Mouse (Mus musculus): Measurements from ENCODE around the gene 4921539E11Rik.

The 4921539E11Rik gene

GRCm38 (mm10) chr4:103247249-103247648 lies 43.4 kb downstream of the 4921539E11Rik start:
- intact Hi-C loops (cut with DNase I): no loop called here

- intact Hi-C loops (cut with DNase I): no loop called here
These were observed 58.5 kb downstream of the 4921539E11Rik start for GRCm38 (mm10) chr4:103232156-103232555.

- intact Hi-C loops (cut with DNase I): no loop called here
These were observed 67.8 kb downstream of the 4921539E11Rik start for GRCm38 (mm10) chr4:103222854-103223253.

GRCm38 (mm10) chr4:103221789-103222188 lies 68.9 kb downstream of the 4921539E11Rik start:
- intact Hi-C loops (cut with DNase I): no loop called here

GRCm38 (mm10) chr4:103219011-103219410 lies 71.7 kb downstream of the 4921539E11Rik start:
- intact Hi-C loops (cut with DNase I): no loop called here

GRCm38 (mm10) chr4:103216046-103216445 lies 74.6 kb downstream of the 4921539E11Rik start:
- intact Hi-C loops (cut with DNase I): no loop called here

GRCm38 (mm10) chr4:103214925-103215820 lies 75.5 kb downstream of the 4921539E11Rik start, which contains the start of gene Slc35d1:
Gene Slc35d1, minus strand, starts transcription at chr4:103215164.
- intact Hi-C loops (cut with DNase I): loop anchor here (5.0 kb wide), 1 partner anchor 97 kb away; the partner anchor contains the start of gene Oma1

GRCm38 (mm10) chr4:103214498-103214924 lies 76.2 kb downstream of the 4921539E11Rik start:
- intact Hi-C loops (cut with DNase I): loop anchor here (5.0 kb wide), 1 partner anchor 98 kb away; the partner anchor contains the start of gene Oma1

- intact Hi-C loops (cut with DNase I): loop anchor here (5.0 kb wide), 1 partner anchor 98 kb away; the partner anchor contains the start of gene Oma1
These were observed 76.7 kb downstream of the 4921539E11Rik start for GRCm38 (mm10) chr4:103213859-103214497.

GRCm38 (mm10) chr4:103208553-103208952 lies 82.1 kb downstream of the 4921539E11Rik start:
- intact Hi-C loops (cut with DNase I): no loop called here

GRCm38 (mm10) chr4:103203646-103204045 lies 87.0 kb downstream of the 4921539E11Rik start:
- intact Hi-C loops (cut with DNase I): no loop called here

- intact Hi-C loops (cut with DNase I): no loop called here
These were observed 90.6 kb downstream of the 4921539E11Rik start for GRCm38 (mm10) chr4:103200046-103200445.

- intact Hi-C loops (cut with DNase I): no loop called here
These were observed 91.6 kb downstream of the 4921539E11Rik start for GRCm38 (mm10) chr4:103199086-103199485.

GRCm38 (mm10) chr4:103197401-103197800 lies 93.3 kb downstream of the 4921539E11Rik start:
- intact Hi-C loops (cut with DNase I): no loop called here

GRCm38 (mm10) chr4:103192421-103192820 lies 98.2 kb downstream of the 4921539E11Rik start:
- intact Hi-C loops (cut with DNase I): no loop called here

- intact Hi-C loops (cut with DNase I): no loop called here
These were observed 101.7 kb downstream of the 4921539E11Rik start for GRCm38 (mm10) chr4:103188786-103189640.
